Mouse (Mus musculus) stomach, postnatal 0 days (tissue): ENCODE data around the gene Sohlh2. TPM values are rescaled to one million over a fixed set of nuclear protein-coding genes. Genes with fewer than 3 reads are reported as not detected.

Experiments
- ATAC-seq: fragments of 200-750 bp; cut with Nextera tagmentation; 2 replicates; pipeline ENCODE4 v1.8.0; 2017; ENCODE audit not compliant: low FRiP score, low TSS enrichment
- DNase-seq: peaks from one replicate; pipeline ENCODE4 v3.0.0-alpha.2; 2016; ENCODE audit warnings: low spot score
- H3K27ac ChIP-seq: fragments of 300-500 bp; sonication (generic); replicated peaks from 2 replicates; pipeline ENCODE4 v1.5.1; 2014; ENCODE audit warnings: mild to moderate bottlenecking, control low read depth
- H3K27me3 ChIP-seq: fragments of 300-500 bp; sonication (generic); 2 replicates; pipeline ENCODE4 v1.6.1; 2014; ENCODE audit warnings: low read length; ENCODE audit not compliant: control insufficient read depth, insufficient read depth
- H3K36me3 ChIP-seq: fragments of 300-500 bp; sonication (generic); 2 replicates; pipeline ENCODE4 v1.6.1; 2014; ENCODE audit warnings: low read length, mixed read lengths; ENCODE audit not compliant: control insufficient read depth, insufficient read depth
- H3K4me1 ChIP-seq: fragments of 300-500 bp; sonication (generic); replicated peaks from 2 replicates; pipeline ENCODE4 v1.6.1; 2014; ENCODE audit warnings: antibody characterized with exemption; ENCODE audit not compliant: control insufficient read depth, insufficient read depth
- H3K4me2 ChIP-seq: fragments of 300-500 bp; sonication (generic); replicated peaks from 2 replicates; pipeline ENCODE4 v1.6.1; 2014; ENCODE audit warnings: low read depth, mild to moderate bottlenecking, control low read depth, moderate library complexity
- H3K4me3 ChIP-seq: fragments of 300-500 bp; sonication (generic); 2 replicates; pipeline ENCODE4 v1.5.1; 2014; ENCODE audit warnings: low read depth, low read length, control low read depth
- H3K9ac ChIP-seq: fragments of 300-500 bp; sonication (generic); 2 replicates; pipeline ENCODE4 v1.6.1; 2014; ENCODE audit warnings: mild to moderate bottlenecking, low read length, control low read depth, mixed read lengths
- H3K9me3 ChIP-seq: fragments of 300-500 bp; sonication (generic); 2 replicates; pipeline ENCODE4 v1.6.1; 2016; ENCODE audit warnings: low read length; ENCODE audit not compliant: control insufficient read depth
- CTCF ChIP-seq: IDR thresholded peaks from 2 replicates; pipeline ENCODE4 v1.5.1; 2016; ENCODE audit warnings: antibody characterized with exemption, low read depth, mild to moderate bottlenecking, moderate library complexity
- EP300 ChIP-seq: optimal IDR thresholded peaks from 2 replicates; pipeline ENCODE3; 2016; ENCODE audit warnings: antibody characterized with exemption
- WGBS: fragments of 180-500 bp; shearing (Covaris S2); extraction: QIAGEN DNeasy Blood & Tissue Kit; methylation state at CpG from one replicate; pipeline ENCODE4 v1.1.7; 2014; 5-methylcytosine and 5-hydroxymethylcytosine counted together
- polyA plus RNA-seq: library from polyadenylated mRNA; unstranded; fragments of >200 nt; fragmentation: Nextera tagmentation; extraction: Ambion mirVana; gene quantifications from 2 replicates; pipeline ENCODE4 v1.2.1, GENCODE M21; 2015

Gene Sohlh2
- polyA plus RNA-seq, 1 experiment from 2014 or later, result not detected

DNA sequence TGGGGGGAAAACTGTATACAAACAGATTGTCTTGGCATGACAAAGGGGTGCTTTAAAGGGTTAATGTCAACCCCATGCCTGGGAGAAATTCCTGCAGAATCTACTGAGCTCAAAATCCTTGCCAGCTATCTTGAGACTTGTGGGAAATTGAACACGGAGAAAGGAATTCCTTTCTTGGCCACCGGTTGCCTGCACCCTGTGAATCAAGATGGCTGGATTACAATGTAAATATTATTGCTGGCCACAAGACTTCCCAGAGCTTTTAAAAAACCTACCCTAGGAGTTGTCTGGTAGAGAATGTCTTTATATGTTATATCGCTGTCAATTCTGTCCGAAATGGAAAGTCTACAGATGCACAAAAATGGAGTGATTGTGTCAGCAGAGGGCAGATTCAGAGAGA is 32.0 kb downstream of the Sohlh2 start:
- Histone ChIP-seq H3K9ac (no peak overlapping the region), H3K27ac (no peak overlapping the region), H3K36me3 (no peaks in the 10 kb centered on the region), H3K4me3 (no peak overlapping the region), H3K9me3 (no peaks in the 10 kb centered on the region), H3K4me2 (no peak overlapping the region), H3K27me3 (no peaks in the 10 kb centered on the region), H3K4me1 (no peaks in the 10 kb centered on the region)
- DNase-seq (no peak), ATAC-seq (no peak)
- TF ChIP-seq EP300 (no peak), CTCF (no peak)
- WGBS, result 35% methylated on average over 4 of the region's 4 CpGs

- DNase-seq (no peak), ATAC-seq (no peak)
- Histone ChIP-seq H3K4me1 (no peaks in the 10 kb centered on the region), H3K4me3 (no peak overlapping the region), H3K9ac (no peak overlapping the region), H3K36me3 (no peaks in the 10 kb centered on the region), H3K4me2 (no peak overlapping the region), H3K9me3 (no peaks in the 10 kb centered on the region), H3K27me3 (no peaks in the 10 kb centered on the region), H3K27ac (no peak overlapping the region)
- no peak for TF ChIP-seq CTCF
- no peak for TF ChIP-seq EP300
- WGBS, result 73% methylated on average over 6 of the region's 6 CpGs
Observed at GRCm38 (mm10) chr3:55214413-55214812, 32.6 kb downstream of the Sohlh2 start.

- ATAC-seq (no peak), DNase-seq (no peak)
- H3K9ac ChIP-seq, result no peak overlapping the region
- WGBS, result 85% methylated on average over 2 of the region's 2 CpGs
- no peak overlapping the region for H3K4me3 ChIP-seq
- H3K27ac ChIP-seq, result no peak overlapping the region
- no peak overlapping the region for H3K4me2 ChIP-seq
- no peaks in the 10 kb centered on the region for H3K9me3 ChIP-seq
- TF ChIP-seq EP300, result no peak
- TF ChIP-seq CTCF, result peak; percentile 40
- H3K27me3 ChIP-seq, result no peaks in the 10 kb centered on the region
- no peaks in the 10 kb centered on the region; the same call in 1 of the 2 replicates for H3K4me1 ChIP-seq
- no peaks in the 10 kb centered on the region for H3K36me3 ChIP-seq
Observed at GRCm38 (mm10) chr3:55222502-55222901, 40.7 kb downstream of the Sohlh2 start.

DNA sequence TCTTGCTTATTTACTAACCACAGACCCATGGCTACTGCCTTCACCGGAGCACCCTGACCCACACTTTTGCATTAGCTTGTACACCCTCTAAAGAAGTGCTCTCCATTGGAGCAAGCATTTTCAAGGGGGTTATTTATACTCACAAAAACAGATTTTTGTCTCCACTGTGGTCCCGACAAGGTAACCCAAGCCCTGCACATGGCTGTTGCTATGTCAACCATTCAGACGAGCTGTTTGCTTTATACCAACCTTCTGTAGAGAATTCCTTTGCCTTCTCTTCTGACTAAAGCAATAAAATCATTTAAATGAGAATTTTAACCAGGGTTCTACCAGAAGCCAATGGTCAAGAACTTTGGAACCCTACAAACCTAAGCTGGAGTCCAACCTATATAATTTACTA is 42.0 kb downstream of the Sohlh2 start:
- H3K9ac ChIP-seq, result no peak overlapping the region
- 67% methylated on average over 3 of the region's 3 CpGs for WGBS
- no peak for TF ChIP-seq CTCF
- no peak for TF ChIP-seq EP300
- H3K27me3 ChIP-seq, result no peaks in the 10 kb centered on the region
- no peaks in the 10 kb centered on the region for H3K9me3 ChIP-seq
- DNase-seq, result no peak
- H3K4me3 ChIP-seq, result no peak overlapping the region
- no peaks in the 10 kb centered on the region; the same call in 1 of the 2 replicates for H3K4me1 ChIP-seq
- no peak overlapping the region for H3K4me2 ChIP-seq
- no peak overlapping the region for H3K27ac ChIP-seq
- no peak for ATAC-seq
- H3K36me3 ChIP-seq, result no peaks in the 10 kb centered on the region

- Histone ChIP-seq H3K4me3 (no peak overlapping the region), H3K27ac (no peak overlapping the region), H3K36me3 (no peaks in the 10 kb centered on the region), H3K27me3 (no peaks in the 10 kb centered on the region), H3K9ac (no peak overlapping the region), H3K4me1 (no peaks in the 10 kb centered on the region; the same call in 1 of the 2 replicates), H3K4me2 (no peak overlapping the region), H3K9me3 (no peaks in the 10 kb centered on the region)
- no peak for TF ChIP-seq EP300
- TF ChIP-seq CTCF, result no peak
- peak; percentile 22 for DNase-seq
- 29% methylated on average over 18 of the region's 18 CpGs for WGBS
- ATAC-seq, result 0 out of 2 replicates have a peak, but pooled peaks have one; percentile 45
Observed at GRCm38 (mm10) chr3:55226501-55227213, 44.8 kb downstream of the Sohlh2 start.

DNA sequence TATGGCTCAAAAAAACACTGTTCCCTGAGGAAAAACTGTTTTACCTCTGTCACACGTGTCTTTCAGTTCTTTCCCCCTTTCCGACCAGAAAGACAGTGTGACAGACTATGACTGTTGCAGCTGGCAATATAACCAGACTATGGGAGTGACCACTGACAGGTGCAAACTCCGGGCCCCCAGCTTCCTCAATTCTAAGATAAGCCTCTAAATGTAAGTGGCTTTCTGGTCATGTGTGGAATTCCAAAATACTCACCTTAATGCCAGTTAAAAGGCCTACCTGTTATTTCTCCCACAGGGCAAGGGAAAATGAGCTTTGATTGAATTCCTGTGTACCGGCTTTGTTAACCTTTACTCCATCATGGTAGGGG is 45.4 kb downstream of the Sohlh2 start:
- DNase-seq (no peak), ATAC-seq (no peak)
- Histone ChIP-seq H3K4me1 (no peaks in the 10 kb centered on the region; the same call in 1 of the 2 replicates), H3K9ac (no peak overlapping the region), H3K27ac (no peak overlapping the region), H3K27me3 (no peaks in the 10 kb centered on the region), H3K9me3 (no peaks in the 10 kb centered on the region), H3K36me3 (no peaks in the 10 kb centered on the region), H3K4me2 (no peak overlapping the region), H3K4me3 (no peak overlapping the region)
- no peak for TF ChIP-seq EP300
- no peak for TF ChIP-seq CTCF
- 26% methylated on average over 4 of the region's 4 CpGs for WGBS
